Mouse (Mus musculus) lung, adult 2 months (tissue): ENCODE results near the gene Rab11fip5.

ENCODE experiments used
- CTCF ChIP-seq: fragments of 200-500 bp; IDR thresholded peaks from 2 replicates; pipeline ENCODE4 v1.5.1; 2011; ENCODE audit warnings: mild to moderate bottlenecking, low read length, control low read depth; ENCODE audit not compliant: insufficient read depth
- POLR2A ChIP-seq: fragments of 200-500 bp; IDR thresholded peaks from 2 replicates; pipeline ENCODE4 v1.6.1; 2011; ENCODE audit warnings: low read depth, mild to moderate bottlenecking, control low read depth, low read length, borderline replicate concordance; ENCODE audit errors: extremely low read depth

- TF ChIP-seq POLR2A (no peak), CTCF (no peak)
Observed at GRCm38 (mm10) chr6:85288193-85288857, 86.1 kb downstream of the Rab11fip5 start.
